Mouse (Mus musculus) neutrophil, adult 5-6 weeks (primary cell): ENCODE results near the gene Herpud2. TPM values are rescaled to one million over a fixed set of nuclear protein-coding genes. Genes with fewer than 3 reads are reported as not detected.
A peak's percentile ranks its signal among the peaks of the same experiment; 100 is the strongest.

ENCODE experiments used
- ATAC-seq: fragments of 151-379, 151-347 bp; 2 replicates; pipeline ENCODE4 v1.8.0; 2017; ENCODE audit warnings: mild to moderate bottlenecking, moderate TSS enrichment; ENCODE audit not compliant: insufficient number of reproducible peaks, poor library complexity, low FRiP score, severe bottlenecking; ENCODE audit errors: extremely low read depth
- total RNA-seq: library from RNA; stranded (forward); fragments of 200-1000 nt; gene quantifications from 2 replicates; pipeline ENCODE4 v1.2.3, GENCODE M21; 2017

Gene Herpud2
- total RNA-seq, result 40.5 and 46.4 TPM in 2 replicates

GRCm38 (mm10) chr9:25151611-25152241, at the start of gene Herpud2:
Herpud2 (minus strand) TSS chr9:25151820.
- peak; percentile 91 for ATAC-seq

- no peak for ATAC-seq
These were observed 49.4 kb upstream of the Herpud2 start for GRCm38 (mm10) chr9:25200987-25201386.

GRCm38 (mm10) chr9:25200148-25200547, 48.5 kb upstream of the Herpud2 start:
- no peak for ATAC-seq

DNA sequence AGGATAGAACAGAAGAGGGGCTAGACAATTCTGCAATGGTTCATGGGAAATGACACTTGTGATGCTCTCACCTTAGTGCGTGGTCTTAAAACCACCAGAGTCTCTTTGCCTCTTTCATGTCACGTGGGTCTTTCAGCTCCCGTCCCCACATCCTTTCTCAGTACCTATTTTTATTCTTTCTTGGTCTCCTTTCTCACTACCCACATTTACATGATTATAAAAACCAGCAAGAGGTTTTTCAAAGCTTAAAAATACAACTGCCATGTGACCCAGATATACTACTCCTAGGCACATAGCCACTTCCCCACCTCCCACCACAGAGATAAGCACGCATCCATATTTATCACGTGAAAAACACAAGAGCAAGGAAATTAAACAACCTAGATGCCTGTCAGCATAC, 45.1 kb upstream of the Herpud2 start:
- ATAC-seq, result peak; percentile 67; the same call in 1 of the 2 replicates

GRCm38 (mm10) chr9:25191612-25192011, 40.0 kb upstream of the Herpud2 start:
- peak; percentile 74 for ATAC-seq

DNA sequence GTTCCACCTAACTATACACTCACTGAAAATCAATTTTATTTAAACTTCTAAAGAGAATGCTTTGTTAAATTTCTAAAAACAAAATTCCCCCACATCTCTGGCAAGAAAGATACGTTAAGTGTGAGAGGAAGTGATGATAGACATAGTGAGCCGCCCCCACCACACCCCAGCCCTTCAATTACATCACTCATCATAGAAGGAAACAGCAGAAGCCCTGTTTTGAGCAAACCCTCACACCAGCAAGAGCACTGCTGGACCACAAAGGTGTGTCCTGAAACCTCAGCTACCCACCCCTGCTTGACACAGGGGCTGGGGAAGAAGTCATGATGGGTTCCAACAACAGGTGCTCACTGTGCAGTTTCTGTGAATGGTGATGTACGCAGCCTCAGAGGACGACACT, 34.9 kb upstream of the Herpud2 start:
- ATAC-seq, result peak; percentile 84

DNA sequence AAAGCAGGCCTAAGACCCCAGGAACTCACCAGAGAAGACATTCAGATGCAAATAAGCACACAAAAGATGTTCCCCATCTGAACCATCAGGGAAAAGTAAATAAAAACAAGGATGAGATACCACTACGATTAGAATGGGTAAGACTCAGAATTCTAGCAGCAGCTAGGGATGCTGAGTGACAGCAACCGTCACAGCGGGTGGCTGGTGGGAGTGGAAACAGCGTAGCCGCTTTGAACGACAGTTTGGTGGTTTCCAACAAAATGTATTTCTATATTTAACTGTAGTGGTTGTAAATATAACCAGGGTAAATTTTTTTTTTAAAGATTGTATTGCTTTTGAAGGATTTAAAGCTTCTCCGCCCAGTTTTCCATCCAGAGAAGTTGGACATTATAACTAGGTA, 34.2 kb upstream of the Herpud2 start:
- no peak for ATAC-seq

- no peak for ATAC-seq
These were observed 33.0 kb upstream of the Herpud2 start for GRCm38 (mm10) chr9:25184606-25185005.

GRCm38 (mm10) chr9:25178066-25178465, 26.4 kb upstream of the Herpud2 start:
- ATAC-seq, result no peak

- ATAC-seq, result no peak
These were observed 25.6 kb upstream of the Herpud2 start for GRCm38 (mm10) chr9:25177201-25177600.

- ATAC-seq, result no peak
These were observed 24.9 kb upstream of the Herpud2 start for GRCm38 (mm10) chr9:25176562-25176961.

GRCm38 (mm10) chr9:25175978-25176377, 24.4 kb upstream of the Herpud2 start:
- ATAC-seq, result no peak

- no peak for ATAC-seq
These were observed 23.4 kb upstream of the Herpud2 start for GRCm38 (mm10) chr9:25175039-25175442.

- no peak for ATAC-seq
These were observed 23.0 kb upstream of the Herpud2 start for GRCm38 (mm10) chr9:25174614-25175013.

DNA sequence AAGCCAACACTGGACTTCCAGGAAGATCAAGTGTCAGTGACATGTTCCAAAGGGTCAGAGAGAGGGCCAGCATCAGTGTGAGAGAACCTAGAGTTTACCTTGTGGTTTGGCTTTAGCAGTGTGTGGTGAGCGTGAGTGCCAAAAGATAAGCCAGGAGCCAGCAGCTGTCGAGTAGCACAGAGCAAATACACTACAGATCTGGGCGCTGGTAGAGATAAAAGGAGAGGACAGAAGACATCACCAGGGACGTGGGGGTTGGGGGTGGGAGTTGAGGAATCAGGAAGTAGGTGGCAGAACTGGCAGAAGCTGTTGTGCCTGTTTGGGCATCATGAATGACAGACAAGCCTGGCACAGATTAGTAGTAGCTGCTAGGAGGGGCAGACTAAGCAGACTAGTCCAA, 21.6 kb upstream of the Herpud2 start:
- no peak for ATAC-seq

GRCm38 (mm10) chr9:25169626-25170025, 18.0 kb upstream of the Herpud2 start:
- ATAC-seq, result no peak

DNA sequence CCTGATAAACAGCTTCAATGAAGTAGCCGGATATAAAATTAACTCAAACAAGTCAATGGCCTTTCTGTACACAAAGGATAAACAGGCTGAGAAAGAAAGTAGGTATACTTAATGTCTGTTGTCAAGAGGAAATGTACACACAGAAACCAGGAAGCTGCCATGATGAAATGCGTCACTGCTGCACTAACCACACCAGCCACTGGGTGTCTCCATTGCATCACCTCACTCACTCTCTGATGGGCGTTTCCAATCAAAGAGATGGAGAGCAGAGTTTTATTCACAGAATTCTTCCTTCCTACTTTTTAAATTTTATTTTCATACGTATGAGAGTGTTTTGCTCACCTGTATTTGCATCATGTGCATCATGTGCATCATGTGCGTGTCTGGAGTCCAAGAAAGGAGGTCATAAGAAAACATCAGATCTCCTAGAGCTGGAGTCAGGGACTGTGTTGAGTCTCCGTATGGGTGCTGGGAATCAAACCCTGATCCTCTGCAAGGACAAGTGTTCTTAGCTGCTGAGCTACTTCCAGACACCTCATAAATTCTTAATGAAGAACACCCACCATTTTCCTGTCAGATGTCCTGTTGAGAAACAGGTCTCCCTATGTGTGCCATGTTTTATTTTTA, 16.0 kb upstream of the Herpud2 start:
- peak; percentile 100 for ATAC-seq

DNA sequence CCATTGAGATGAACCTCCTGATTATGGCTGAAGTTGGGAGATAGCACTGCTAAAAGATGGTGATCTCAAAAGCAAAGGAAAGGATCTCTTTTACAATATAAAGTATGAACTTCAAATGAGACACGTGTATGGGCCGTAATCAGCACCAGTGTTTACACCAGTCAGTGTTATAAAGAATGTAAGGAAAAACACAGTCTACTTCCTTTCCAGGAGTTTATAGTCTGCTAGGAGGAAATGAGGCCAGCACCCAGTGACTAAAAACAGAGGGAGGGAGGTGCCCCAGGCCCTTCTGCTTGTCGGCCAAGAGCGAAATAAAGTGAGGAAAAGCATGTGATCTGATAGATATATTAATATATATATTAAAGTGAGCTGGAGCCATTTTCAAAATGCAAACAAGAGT, 6.6 kb upstream of the Herpud2 start:
- ATAC-seq, result no peak

GRCm38 (mm10) chr9:25156377-25156776, 4.8 kb upstream of the Herpud2 start:
- ATAC-seq, result no peak; the same call in 1 of the 2 replicates

DNA sequence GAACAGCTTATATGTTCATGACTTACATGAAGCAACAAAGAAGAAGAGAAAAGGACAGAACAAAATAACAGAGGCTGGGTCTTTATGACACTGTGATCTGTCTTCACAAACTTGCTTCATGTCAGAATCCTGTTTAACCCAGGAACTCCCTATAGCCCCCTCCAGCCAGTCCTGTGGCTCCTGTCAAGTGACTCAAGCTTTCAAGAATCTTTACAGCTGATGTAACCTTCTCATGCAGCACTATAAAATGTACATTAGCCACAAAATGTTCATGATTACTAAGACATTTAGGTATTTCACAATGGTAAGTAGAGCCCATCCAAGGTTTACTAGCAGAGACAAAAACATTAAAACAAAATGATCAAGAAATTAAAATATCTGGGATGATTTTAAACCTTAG, 1.4 kb upstream of the Herpud2 start:
- ATAC-seq, result no peak

DNA sequence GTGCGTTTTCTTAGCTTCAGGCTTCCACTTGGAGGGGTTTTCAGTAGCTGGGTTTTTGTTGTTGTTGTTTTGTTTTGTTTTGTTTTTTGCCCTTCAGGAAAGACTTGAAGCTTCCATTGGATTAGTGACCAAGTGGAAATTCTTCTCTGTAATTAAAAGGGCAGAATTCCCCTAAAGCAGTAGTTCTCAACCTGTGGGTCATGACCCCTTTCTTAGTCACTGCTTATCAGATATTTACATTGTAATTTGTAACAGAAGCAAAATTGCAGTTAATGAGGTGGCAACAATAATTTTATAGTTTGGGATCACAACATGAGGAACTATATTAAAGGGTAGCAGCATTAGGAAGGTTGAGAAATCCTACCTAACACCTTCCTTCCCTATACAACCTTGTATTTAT, 837 bp upstream of the Herpud2 start:
- no peak for ATAC-seq
